Mouse (Mus musculus): ENCODE data around the gene Usp29. TPM values are rescaled to one million over a fixed set of nuclear protein-coding genes. Genes with fewer than 3 reads are reported as not detected.
"Not testable (repeated sequence)": the region's sequence is repeated elsewhere in the genome, so short reads cannot be mapped to it uniquely, and the experiment has no call there.

The Usp29 gene
- total RNA-seq, 1 experiment from 2014 or later = not detected

GRCm38 (mm10) chr7:6858694-6859270, 128.4 kb downstream of the Usp29 start:
- no peak for ATAC-seq (replicated peaks; ENCODE audit: low read depth, poor library complexity, severe bottlenecking)

- ATAC-seq (replicated peaks; ENCODE audit: low read depth, poor library complexity, severe bottlenecking) = no peak
These were observed 130.3 kb downstream of the Usp29 start for GRCm38 (mm10) chr7:6860689-6861088.

- no peak for ATAC-seq (replicated peaks; ENCODE audit: low read depth, poor library complexity, severe bottlenecking)
These were observed 136.0 kb downstream of the Usp29 start for GRCm38 (mm10) chr7:6866351-6866750.

- ATAC-seq (replicated peaks; ENCODE audit: low read depth, poor library complexity, severe bottlenecking) = no peak
These were observed 138.5 kb downstream of the Usp29 start for GRCm38 (mm10) chr7:6868831-6869230.

- no peak for ATAC-seq (replicated peaks; ENCODE audit: low read depth, poor library complexity, severe bottlenecking)
These were observed 139.2 kb downstream of the Usp29 start for GRCm38 (mm10) chr7:6869556-6869955.

GRCm38 (mm10) chr7:6874448-6874847, 144.1 kb downstream of the Usp29 start:
- ATAC-seq (replicated peaks; ENCODE audit: low read depth, poor library complexity, severe bottlenecking) = no peak

- ATAC-seq (replicated peaks; ENCODE audit: low read depth, poor library complexity, severe bottlenecking) = no peak
These were observed 147.8 kb downstream of the Usp29 start for GRCm38 (mm10) chr7:6878202-6878601.

GRCm38 (mm10) chr7:6878849-6879248, 148.5 kb downstream of the Usp29 start:
- ATAC-seq (replicated peaks; ENCODE audit: low read depth, poor library complexity, severe bottlenecking) = not testable (repeated sequence)

- ATAC-seq (replicated peaks; ENCODE audit: low read depth, poor library complexity, severe bottlenecking) = no peak
These were observed 149.3 kb downstream of the Usp29 start for GRCm38 (mm10) chr7:6879512-6880164.

GRCm38 (mm10) chr7:6880918-6881317, 150.5 kb downstream of the Usp29 start:
- not testable (repeated sequence) for ATAC-seq (replicated peaks; ENCODE audit: low read depth, poor library complexity, severe bottlenecking)

- no peak for ATAC-seq (replicated peaks; ENCODE audit: low read depth, poor library complexity, severe bottlenecking)
These were observed 151.2 kb downstream of the Usp29 start for GRCm38 (mm10) chr7:6881473-6882046.

GRCm38 (mm10) chr7:6883376-6884147, 153.2 kb downstream of the Usp29 start:
- ATAC-seq (replicated peaks; ENCODE audit: low read depth, poor library complexity, severe bottlenecking) = no peak

- ATAC-seq (replicated peaks; ENCODE audit: low read depth, poor library complexity, severe bottlenecking) = no peak
These were observed 155.0 kb downstream of the Usp29 start for GRCm38 (mm10) chr7:6885416-6885815.

GRCm38 (mm10) chr7:6886896-6887295, 156.5 kb downstream of the Usp29 start:
- no peak for ATAC-seq (replicated peaks; ENCODE audit: low read depth, poor library complexity, severe bottlenecking)

- ATAC-seq (replicated peaks; ENCODE audit: low read depth, poor library complexity, severe bottlenecking) = no peak
These were observed 159.5 kb downstream of the Usp29 start for GRCm38 (mm10) chr7:6889871-6890270.

- no peak for ATAC-seq (replicated peaks; ENCODE audit: low read depth, poor library complexity, severe bottlenecking)
These were observed 160.8 kb downstream of the Usp29 start for GRCm38 (mm10) chr7:6891206-6891605.

- ATAC-seq (replicated peaks; ENCODE audit: low read depth, poor library complexity, severe bottlenecking) = not testable (repeated sequence)
These were observed 166.6 kb downstream of the Usp29 start for GRCm38 (mm10) chr7:6897021-6897420.

GRCm38 (mm10) chr7:6900672-6901071, 170.3 kb downstream of the Usp29 start:
- ATAC-seq (replicated peaks; ENCODE audit: low read depth, poor library complexity, severe bottlenecking) = no peak

- no peak for ATAC-seq (replicated peaks; ENCODE audit: low read depth, poor library complexity, severe bottlenecking)
These were observed 173.1 kb downstream of the Usp29 start for GRCm38 (mm10) chr7:6903489-6903888.

- no peak for ATAC-seq (replicated peaks; ENCODE audit: low read depth, poor library complexity, severe bottlenecking)
These were observed 180.1 kb downstream of the Usp29 start for GRCm38 (mm10) chr7:6910527-6910926.

GRCm38 (mm10) chr7:6911731-6912130, 181.4 kb downstream of the Usp29 start:
- no peak for ATAC-seq (replicated peaks; ENCODE audit: low read depth, poor library complexity, severe bottlenecking)

All from common myeloid progenitor, adult 5-6 weeks (primary cell).